Mouse (Mus musculus): ENCODE data around the gene Heyl. TPM values are rescaled to one million over a fixed set of nuclear protein-coding genes. Genes with fewer than 3 reads are reported as not detected.

The Heyl gene
- total and polyA plus RNA-seq, 2 experiments from 2014 or later = 3.5 to 5.1 TPM

- Histone ChIP-seq H3K4me3 (ENCODE audit: low read length) (peak within 1 kb of the TSS; percentile 39), H3K9ac (replicated peaks; ENCODE audit: low read length) (peak within 1 kb of the TSS; percentile 51), H3K27ac (no peak within 1 kb of the TSS), H3K27me3 (ENCODE audit: insufficient read depth, low read length) (no peaks in the 10 kb centered on the region), H3K4me2 (ENCODE audit: low read depth, low read length) (peak within 1 kb of the TSS; percentile 85), H3K36me3 (ENCODE audit: insufficient read depth, low read length) (no peaks in the 10 kb centered on the region), H3K9me3 (ENCODE audit: low read length) (no peaks in the 10 kb centered on the region), H3K4me1 (ENCODE audit: insufficient read depth, low read length) (peaks cover 4% of the 10 kb centered on the region; the same call in 1 of the 2 replicates)
- DNase-seq (ENCODE audit: low spot score) = peak; percentile 29
- 2% methylated on average over 58 of the region's 58 CpGs for WGBS
- peak; percentile 59 for ATAC-seq
- no peak for TF ChIP-seq CTCF (IDR thresholded peaks at IDR 0.05; ENCODE audit: low read depth)
Observed at GRCm38 (mm10) chr4:123201186-123202093, 31.9 kb upstream of the Heyl start, which contains the start of gene Nt5c1a. Gene Nt5c1a (plus strand): TSS chr4:123201504.

GRCm38 (mm10) chr4:123202094-123202420, 31.3 kb upstream of the Heyl start:
- 20% methylated on average over 8 of the region's 8 CpGs for WGBS

DNA sequence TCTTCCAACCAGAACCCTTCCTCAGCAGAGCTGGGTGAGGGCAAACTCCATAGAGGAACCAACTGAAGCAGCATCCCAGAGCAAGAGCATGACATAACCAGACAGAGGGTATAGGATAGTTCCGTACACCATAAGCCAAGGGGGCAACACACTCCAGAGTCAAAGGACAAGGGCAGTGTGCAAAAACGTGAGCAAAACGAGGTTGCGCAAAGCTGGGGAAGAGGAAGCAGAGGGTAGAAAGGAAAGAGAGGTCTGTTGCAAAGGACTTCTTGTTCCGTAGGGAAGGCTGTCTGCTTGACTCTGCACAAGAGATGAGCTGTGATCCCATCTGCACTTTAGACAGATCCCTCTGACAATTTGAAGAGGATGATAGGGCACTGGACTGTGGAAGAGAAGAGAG, 26.0 kb upstream of the Heyl start:
- Histone ChIP-seq H3K4me2 (ENCODE audit: low read depth, low read length) (no peak overlapping the region), H3K36me3 (ENCODE audit: insufficient read depth, low read length) (no peaks in the 10 kb centered on the region), H3K27ac (no peak overlapping the region), H3K4me1 (ENCODE audit: insufficient read depth, low read length) (no peaks in the 10 kb centered on the region; the same call in 1 of the 2 replicates), H3K9ac (replicated peaks; ENCODE audit: low read length) (no peak overlapping the region), H3K27me3 (ENCODE audit: insufficient read depth, low read length) (no peaks in the 10 kb centered on the region), H3K4me3 (ENCODE audit: low read length) (no peak overlapping the region), H3K9me3 (ENCODE audit: low read length) (no peaks in the 10 kb centered on the region)
- no peak for DNase-seq (ENCODE audit: low spot score)
- WGBS = 82% methylated on average over 5 of the region's 5 CpGs
- no peak for ATAC-seq
- no peak for TF ChIP-seq CTCF (IDR thresholded peaks at IDR 0.05; ENCODE audit: low read depth)

More at GRCm38 (mm10) chr4:123202094-123202420, 31.3 kb upstream of the Heyl start:
- no peak for ATAC-seq
- Histone ChIP-seq H3K9me3 (ENCODE audit: low read length) (no peaks in the 10 kb centered on the region), H3K27me3 (ENCODE audit: insufficient read depth, low read length) (no peaks in the 10 kb centered on the region), H3K4me3 (ENCODE audit: low read length) (peak overlapping the region; percentile 39), H3K27ac (no peak overlapping the region), H3K36me3 (ENCODE audit: insufficient read depth, low read length) (no peaks in the 10 kb centered on the region), H3K4me1 (ENCODE audit: insufficient read depth, low read length) (peaks cover 4% of the 10 kb centered on the region; the same call in 1 of the 2 replicates), H3K9ac (replicated peaks; ENCODE audit: low read length) (no peak overlapping the region), H3K4me2 (ENCODE audit: low read depth, low read length) (peak overlapping the region; percentile 85)
- no peak for DNase-seq (ENCODE audit: low spot score)
- TF ChIP-seq CTCF (IDR thresholded peaks at IDR 0.05; ENCODE audit: low read depth) = no peak

DNA sequence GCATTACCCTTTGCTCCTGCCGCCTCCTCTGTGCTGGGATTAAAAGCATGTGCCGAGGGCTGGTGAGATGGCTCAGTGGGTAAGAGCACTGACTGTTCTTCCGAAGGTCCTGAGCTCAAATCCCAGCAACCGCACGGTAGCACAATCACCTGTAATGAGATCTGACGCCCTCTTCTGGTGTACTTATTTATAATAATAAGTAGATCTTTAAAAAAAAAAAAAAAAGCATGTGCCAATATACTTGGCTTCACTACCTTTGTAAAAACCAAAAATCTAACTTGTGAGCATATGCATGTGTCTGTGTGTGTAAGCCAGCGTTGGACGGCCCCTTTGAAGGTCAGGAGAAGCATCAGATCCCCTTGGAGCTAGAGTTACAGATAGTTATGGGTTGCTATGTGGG, 22.4 kb upstream of the Heyl start:
- no peak for TF ChIP-seq CTCF (IDR thresholded peaks at IDR 0.05; ENCODE audit: low read depth)
- Histone ChIP-seq H3K4me3 (ENCODE audit: low read length) (no peak overlapping the region), H3K4me2 (ENCODE audit: low read depth, low read length) (no peak overlapping the region), H3K36me3 (ENCODE audit: insufficient read depth, low read length) (no peaks in the 10 kb centered on the region), H3K27me3 (ENCODE audit: insufficient read depth, low read length) (no peaks in the 10 kb centered on the region), H3K9ac (replicated peaks; ENCODE audit: low read length) (no peak overlapping the region), H3K4me1 (ENCODE audit: insufficient read depth, low read length) (no peaks in the 10 kb centered on the region; the same call in 1 of the 2 replicates), H3K27ac (no peak overlapping the region), H3K9me3 (ENCODE audit: low read length) (no peaks in the 10 kb centered on the region)
- ATAC-seq (no peak), DNase-seq (ENCODE audit: low spot score) (no peak)
- WGBS = 61% methylated on average over 8 of the region's 8 CpGs

- no peak overlapping the region for H3K9ac ChIP-seq (replicated peaks; ENCODE audit: low read length)
- H3K4me1 ChIP-seq (ENCODE audit: insufficient read depth, low read length) = no peaks in the 10 kb centered on the region; the same call in 1 of the 2 replicates
- no peak overlapping the region for H3K4me3 ChIP-seq (ENCODE audit: low read length)
- 66% methylated on average over 5 of the region's 5 CpGs for WGBS
- no peaks in the 10 kb centered on the region for H3K27me3 ChIP-seq (ENCODE audit: insufficient read depth, low read length)
- ATAC-seq (no peak), DNase-seq (ENCODE audit: low spot score) (no peak)
- H3K27ac ChIP-seq = no peak overlapping the region
- H3K9me3 ChIP-seq (ENCODE audit: low read length) = no peaks in the 10 kb centered on the region
- no peak for TF ChIP-seq CTCF (IDR thresholded peaks at IDR 0.05; ENCODE audit: low read depth)
- no peaks in the 10 kb centered on the region for H3K36me3 ChIP-seq (ENCODE audit: insufficient read depth, low read length)
- no peak overlapping the region for H3K4me2 ChIP-seq (ENCODE audit: low read depth, low read length)
Observed at GRCm38 (mm10) chr4:123211453-123211852, 21.9 kb upstream of the Heyl start.

DNA sequence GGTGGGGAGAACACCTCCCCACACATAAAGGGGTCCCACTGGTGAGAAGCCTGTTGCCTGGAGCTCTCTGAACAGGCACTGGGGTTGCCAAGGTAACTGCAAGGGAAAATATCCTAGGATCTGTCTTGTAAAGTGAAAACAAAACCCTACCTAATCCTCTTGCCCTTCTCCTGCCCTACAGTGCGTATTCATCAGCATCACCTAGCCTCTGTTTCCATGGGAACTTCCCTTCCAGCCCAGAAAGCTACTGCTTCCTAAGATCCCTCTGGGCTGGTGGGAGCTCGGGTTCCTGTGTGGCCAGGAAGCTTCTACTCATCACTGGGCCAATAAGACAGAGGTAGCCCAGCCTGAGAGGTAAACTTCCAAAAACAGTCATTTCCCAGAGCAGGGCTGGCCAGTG, 21.0 kb upstream of the Heyl start:
- H3K27me3 ChIP-seq (ENCODE audit: insufficient read depth, low read length) = no peaks in the 10 kb centered on the region
- H3K36me3 ChIP-seq (ENCODE audit: insufficient read depth, low read length) = no peaks in the 10 kb centered on the region
- no peak overlapping the region for H3K4me2 ChIP-seq (ENCODE audit: low read depth, low read length)
- WGBS = 36% methylated on average over 2 of the region's 2 CpGs
- no peak overlapping the region for H3K4me3 ChIP-seq (ENCODE audit: low read length)
- peak; percentile 30; the same call in 1 of the 2 replicates for ATAC-seq
- H3K4me1 ChIP-seq (ENCODE audit: insufficient read depth, low read length) = no peaks in the 10 kb centered on the region; the same call in 1 of the 2 replicates
- H3K9me3 ChIP-seq (ENCODE audit: low read length) = no peaks in the 10 kb centered on the region
- no peak overlapping the region for H3K9ac ChIP-seq (replicated peaks; ENCODE audit: low read length)
- TF ChIP-seq CTCF (IDR thresholded peaks at IDR 0.05; ENCODE audit: low read depth) = no peak
- no peak for DNase-seq (ENCODE audit: low spot score)
- H3K27ac ChIP-seq = no peak overlapping the region

GRCm38 (mm10) chr4:123213975-123214374, 19.4 kb upstream of the Heyl start:
- Histone ChIP-seq H3K27me3 (ENCODE audit: insufficient read depth, low read length) (no peaks in the 10 kb centered on the region), H3K4me2 (ENCODE audit: low read depth, low read length) (no peak overlapping the region), H3K9me3 (ENCODE audit: low read length) (no peaks in the 10 kb centered on the region), H3K36me3 (ENCODE audit: insufficient read depth, low read length) (no peaks in the 10 kb centered on the region), H3K27ac (no peak overlapping the region), H3K4me1 (ENCODE audit: insufficient read depth, low read length) (no peaks in the 10 kb centered on the region; the same call in 1 of the 2 replicates), H3K4me3 (ENCODE audit: low read length) (no peak overlapping the region), H3K9ac (replicated peaks; ENCODE audit: low read length) (no peak overlapping the region)
- 94% methylated on average over 9 of the region's 9 CpGs for WGBS
- no peak for TF ChIP-seq CTCF (IDR thresholded peaks at IDR 0.05; ENCODE audit: low read depth)
- ATAC-seq = no peak
- DNase-seq (ENCODE audit: low spot score) = no peak
